Mouse (Mus musculus) retina, embryonic 14.5 days (tissue): Measurements from ENCODE around the gene Morn4.

ENCODE experiments used
- DNase-seq: peaks from one replicate; pipeline ENCODE4 v3.0.0-alpha.2; 2015; ENCODE audit warnings: low spot score

Morn4 gene

GRCm38 (mm10) chr19:42043988-42044387 is 42.2 kb downstream of the Morn4 start:
- DNase-seq, result no peak

GRCm38 (mm10) chr19:42038310-42038709 is 47.8 kb downstream of the Morn4 start:
- DNase-seq, result no peak

- DNase-seq, result no peak
Observed at GRCm38 (mm10) chr19:42037167-42037702, 48.9 kb downstream of the Morn4 start.

GRCm38 (mm10) chr19:42036357-42036756 is 49.8 kb downstream of the Morn4 start:
- DNase-seq, result no peak

- DNase-seq, result peak; percentile 90
Observed at GRCm38 (mm10) chr19:42035456-42036248, 50.5 kb downstream of the Morn4 start, which contains the start of gene Ankrd2. Gene Ankrd2 (plus strand): TSS chr19:42036000.

GRCm38 (mm10) chr19:42034881-42035455 is 51.2 kb downstream of the Morn4 start:
- no peak for DNase-seq

- no peak for DNase-seq
Observed at GRCm38 (mm10) chr19:42034146-42034775, 51.9 kb downstream of the Morn4 start.

- DNase-seq, result no peak
Observed at GRCm38 (mm10) chr19:42033611-42034010, 52.5 kb downstream of the Morn4 start.

GRCm38 (mm10) chr19:42031112-42031511 is 55.0 kb downstream of the Morn4 start:
- DNase-seq, result no peak

GRCm38 (mm10) chr19:42026158-42026557 is 60.0 kb downstream of the Morn4 start:
- peak; percentile 91 for DNase-seq
